Mouse (Mus musculus) lung, embryonic 16.5 days (tissue): ENCODE measurements around the gene Limch1. TPM values are rescaled to one million over a fixed set of nuclear protein-coding genes. Genes with fewer than 3 reads are reported as not detected.

Source experiments
- ATAC-seq: fragments of 200-750 bp; cut with Nextera tagmentation; 2 replicates; pipeline ENCODE4 v1.8.0; 2017; ENCODE audit warnings: low read depth, mild to moderate bottlenecking, moderate library complexity
- H3K27ac ChIP-seq: fragments of 300-500 bp; sonication (generic); 2 replicates; pipeline ENCODE4 v1.5.1; 2014; ENCODE audit warnings: mild to moderate bottlenecking, control low read depth, low read length
- H3K27me3 ChIP-seq: fragments of 300-500 bp; sonication (generic); 2 replicates; pipeline ENCODE4 v1.6.1; 2014; ENCODE audit warnings: low read depth, low read length, mixed read lengths; ENCODE audit not compliant: control insufficient read depth, insufficient read depth
- H3K36me3 ChIP-seq: fragments of 300-500 bp; sonication (generic); 2 replicates; pipeline ENCODE4 v1.6.1; 2014; ENCODE audit warnings: low read length; ENCODE audit not compliant: control insufficient read depth, insufficient read depth
- H3K4me1 ChIP-seq: fragments of 300-500 bp; sonication (generic); replicated peaks from 2 replicates; pipeline ENCODE4 v1.6.1; 2014; ENCODE audit warnings: low read length, mixed read lengths; ENCODE audit not compliant: control insufficient read depth, insufficient read depth
- H3K4me2 ChIP-seq: fragments of 300-500 bp; sonication (generic); 2 replicates; pipeline ENCODE4 v1.6.1; 2014; ENCODE audit warnings: low read depth, low read length, control low read depth
- H3K4me3 ChIP-seq: fragments of 300-500 bp; sonication (generic); 2 replicates; pipeline ENCODE4 v1.5.1; 2014; ENCODE audit warnings: mild to moderate bottlenecking, low read length, control low read depth
- H3K9ac ChIP-seq: fragments of 300-500 bp; sonication (generic); 2 replicates; pipeline ENCODE4 v1.6.1; 2014; ENCODE audit warnings: low read length, control low read depth
- H3K9me3 ChIP-seq: fragments of 300-500 bp; sonication (generic); 2 replicates; pipeline ENCODE4 v1.6.1; 2016; ENCODE audit warnings: low read length; ENCODE audit not compliant: control insufficient read depth
- WGBS: fragments of 180-500 bp; shearing (Covaris S2); extraction: QIAGEN DNeasy Blood & Tissue Kit; methylation state at CpG from one replicate; pipeline ENCODE4 v1.1.7; 2014; 5-methylcytosine and 5-hydroxymethylcytosine counted together
- polyA plus RNA-seq: library from polyadenylated mRNA; unstranded; fragments of >200 nt; fragmentation: Nextera tagmentation; extraction: Ambion mirVana; gene quantifications from 2 replicates; pipeline ENCODE4 v1.2.1, GENCODE M21; 2015

Limch1 gene
- polyA plus RNA-seq, 1 experiment from 2014 or later, result 97.4 TPM

DNA sequence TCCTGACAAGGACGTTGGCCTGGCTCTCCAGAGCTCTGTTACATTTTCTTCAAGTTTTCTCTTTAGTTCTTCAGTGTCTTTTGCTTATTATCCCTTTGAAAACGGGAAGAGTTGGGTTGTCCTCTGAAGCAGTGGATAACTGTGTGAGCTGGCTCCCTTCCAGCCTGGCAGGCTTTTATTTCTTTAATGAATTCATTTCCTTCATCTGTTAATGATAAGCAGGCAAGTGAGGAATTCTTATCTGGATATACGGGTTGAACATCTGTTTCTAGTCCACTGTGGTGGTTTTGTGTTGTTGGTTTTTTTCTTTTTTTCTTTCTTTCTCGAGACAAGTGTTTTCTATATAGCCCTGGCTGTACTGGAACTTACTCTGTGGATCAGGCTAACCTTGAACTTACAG, 22.4 kb downstream of the Limch1 start:
- H3K4me3 ChIP-seq, result no peak overlapping the region
- 16% methylated on average over 4 of the region's 4 CpGs for WGBS
- no peak for ATAC-seq
- no peak overlapping the region for H3K9ac ChIP-seq
- H3K27ac ChIP-seq, result no peak overlapping the region
- no peaks in the 10 kb centered on the region for H3K27me3 ChIP-seq
- H3K9me3 ChIP-seq, result no peaks in the 10 kb centered on the region
- H3K4me1 ChIP-seq, result peaks cover 5% of the 10 kb centered on the region; the same call in 1 of the 2 replicates
- H3K4me2 ChIP-seq, result no peak overlapping the region
- H3K36me3 ChIP-seq, result no peaks in the 10 kb centered on the region

DNA sequence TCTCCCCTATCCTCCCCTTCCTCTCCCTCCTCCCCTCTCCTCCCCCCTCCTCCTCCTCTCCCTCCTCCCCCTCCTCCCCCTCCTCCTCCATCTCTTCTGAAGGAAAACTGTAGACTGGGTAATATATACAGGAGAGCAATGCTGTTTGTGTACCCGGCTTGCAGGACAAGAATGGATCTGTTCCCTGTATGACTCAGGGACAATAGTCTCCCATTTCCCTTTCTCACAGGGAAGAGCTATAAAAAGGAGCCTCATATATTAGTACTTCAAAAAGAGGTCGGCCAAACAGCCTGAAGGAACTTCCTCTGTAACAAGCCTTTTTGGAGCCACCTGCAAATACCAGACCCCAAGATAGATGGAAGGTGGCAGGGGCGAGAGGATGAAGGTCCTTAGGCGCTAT, 23.4 kb downstream of the Limch1 start:
- H3K27ac ChIP-seq, result no peak overlapping the region; the same call in 1 of the 2 replicates
- no peak overlapping the region for H3K4me2 ChIP-seq
- WGBS, result 66% methylated on average over 4 of the region's 4 CpGs
- H3K4me3 ChIP-seq, result no peak overlapping the region
- H3K9me3 ChIP-seq, result no peaks in the 10 kb centered on the region
- no peaks in the 10 kb centered on the region for H3K36me3 ChIP-seq
- H3K27me3 ChIP-seq, result no peaks in the 10 kb centered on the region
- ATAC-seq, result peak; percentile 39; the same call in 1 of the 2 replicates
- H3K9ac ChIP-seq, result no peak overlapping the region
- H3K4me1 ChIP-seq, result peaks cover 5% of the 10 kb centered on the region; the same call in 1 of the 2 replicates

DNA sequence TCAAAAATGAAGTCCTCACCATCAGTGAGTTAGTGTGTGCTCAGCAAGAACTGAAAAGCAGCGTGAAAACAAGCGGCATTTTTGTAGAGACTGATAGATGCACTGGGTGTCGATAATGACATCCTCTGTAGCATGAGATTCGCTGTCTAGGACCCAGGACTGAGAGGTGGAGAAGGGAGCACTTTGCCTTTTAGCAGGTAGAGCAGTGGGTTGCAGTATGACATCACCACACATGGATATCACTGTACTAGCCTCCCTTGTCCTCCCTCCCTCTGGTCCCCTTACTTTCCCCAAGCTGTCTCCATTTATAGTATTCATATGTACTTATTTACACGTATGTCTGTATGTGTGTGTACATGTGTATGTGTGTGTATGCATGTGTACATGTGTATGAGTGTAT, 23.9 kb downstream of the Limch1 start:
- 85% methylated on average over 5 of the region's 5 CpGs for WGBS
- H3K4me1 ChIP-seq, result peaks cover 5% of the 10 kb centered on the region; the same call in 1 of the 2 replicates
- no peaks in the 10 kb centered on the region for H3K9me3 ChIP-seq
- no peak overlapping the region; the same call in 1 of the 2 replicates for H3K27ac ChIP-seq
- no peak overlapping the region for H3K4me2 ChIP-seq
- no peak overlapping the region for H3K4me3 ChIP-seq
- H3K9ac ChIP-seq, result no peak overlapping the region
- ATAC-seq, result no peak
- no peaks in the 10 kb centered on the region for H3K36me3 ChIP-seq
- H3K27me3 ChIP-seq, result no peaks in the 10 kb centered on the region

DNA sequence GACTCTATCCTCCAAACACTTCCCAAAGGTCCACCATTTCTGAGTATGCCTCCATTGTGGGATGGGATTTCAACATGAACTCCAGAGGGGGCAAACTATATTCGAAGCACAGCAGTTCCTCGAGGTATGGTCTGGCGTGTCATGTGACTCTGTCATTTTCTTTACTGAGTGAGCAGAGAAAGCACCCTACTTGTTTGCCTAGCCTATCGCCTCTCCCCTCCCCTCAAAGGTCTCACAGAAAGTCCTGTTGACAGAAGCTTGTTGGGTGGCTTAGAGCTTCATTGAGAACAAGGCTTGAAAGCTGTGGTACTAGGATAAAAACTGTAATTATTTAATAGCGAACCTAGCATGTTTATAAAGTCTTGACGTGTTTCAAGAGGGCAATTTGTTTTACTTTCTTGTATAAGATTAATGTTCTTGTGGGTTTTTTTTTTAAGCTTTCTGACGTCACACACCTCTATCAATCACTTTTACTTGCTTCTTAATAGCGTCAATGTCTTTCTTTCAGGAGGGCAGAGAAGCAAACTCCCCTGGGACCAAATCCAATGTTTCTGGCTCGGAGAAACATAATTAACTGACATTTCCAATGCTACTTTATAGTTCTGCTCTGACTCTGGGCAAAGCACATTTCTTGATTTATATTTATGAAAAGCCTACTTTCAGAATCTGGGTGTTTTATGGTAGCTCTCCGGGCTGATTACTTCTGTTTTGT, 32.5 kb downstream of the Limch1 start:
- H3K4me2 ChIP-seq, result no peak overlapping the region
- no peak overlapping the region for H3K27ac ChIP-seq
- no peaks in the 10 kb centered on the region for H3K36me3 ChIP-seq
- H3K9me3 ChIP-seq, result no peaks in the 10 kb centered on the region
- peaks cover 15% of the 10 kb centered on the region; the same call in 1 of the 2 replicates for H3K4me1 ChIP-seq
- 29% methylated on average over 10 of the region's 10 CpGs for WGBS
- H3K9ac ChIP-seq, result no peak overlapping the region
- ATAC-seq, result no peak
- no peak overlapping the region for H3K4me3 ChIP-seq
- H3K27me3 ChIP-seq, result no peaks in the 10 kb centered on the region

DNA sequence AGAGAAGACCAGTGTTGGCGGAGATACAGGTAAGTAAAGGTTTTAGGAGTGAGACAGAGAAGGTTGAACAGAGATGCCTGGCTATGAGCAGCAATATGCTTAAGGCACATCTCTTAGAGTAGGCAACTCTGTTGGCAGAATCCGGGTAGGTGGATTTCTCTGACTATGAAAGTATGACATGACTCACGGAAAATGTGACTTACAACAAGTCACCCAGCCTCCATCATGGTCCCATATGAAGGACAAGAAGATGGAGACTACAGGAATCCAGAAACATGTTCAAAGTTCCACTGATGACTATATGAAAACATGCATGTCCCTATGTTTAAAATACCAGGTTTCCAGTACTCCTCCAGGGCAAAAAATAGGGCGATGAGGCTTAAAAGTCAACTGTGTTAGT, 34.7 kb downstream of the Limch1 start:
- Histone ChIP-seq H3K9me3 (no peaks in the 10 kb centered on the region), H3K4me1 (peaks cover 18% of the 10 kb centered on the region; the same call in 1 of the 2 replicates), H3K36me3 (no peaks in the 10 kb centered on the region), H3K27me3 (no peaks in the 10 kb centered on the region), H3K27ac (no peak overlapping the region), H3K4me3 (no peak overlapping the region), H3K4me2 (no peak overlapping the region), H3K9ac (no peak overlapping the region)
- WGBS, result 88% methylated on average over 4 of the region's 4 CpGs
- ATAC-seq, result no peak

DNA sequence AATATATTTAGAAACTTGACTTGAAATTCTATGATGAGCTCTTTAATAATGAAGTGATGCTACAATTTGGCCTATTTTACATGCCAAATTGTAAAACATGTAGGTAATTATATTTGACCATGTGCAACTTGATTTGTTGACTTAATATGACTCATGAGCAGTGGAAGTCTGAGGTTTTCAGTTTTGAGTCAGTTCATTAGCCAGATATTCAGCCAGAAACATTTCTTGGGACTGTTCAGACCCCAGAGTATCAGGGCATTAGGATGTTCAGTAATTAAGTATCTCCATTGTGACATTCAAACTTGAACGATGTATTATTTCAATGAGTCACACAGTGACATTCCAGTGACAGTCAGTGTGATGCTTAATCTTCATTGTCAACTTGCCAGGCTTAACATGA, 35.9 kb downstream of the Limch1 start:
- no peak overlapping the region for H3K4me2 ChIP-seq
- ATAC-seq, result peak; percentile 32
- WGBS, result 56% methylated on average over 1 of the region's 1 CpGs

DNA sequence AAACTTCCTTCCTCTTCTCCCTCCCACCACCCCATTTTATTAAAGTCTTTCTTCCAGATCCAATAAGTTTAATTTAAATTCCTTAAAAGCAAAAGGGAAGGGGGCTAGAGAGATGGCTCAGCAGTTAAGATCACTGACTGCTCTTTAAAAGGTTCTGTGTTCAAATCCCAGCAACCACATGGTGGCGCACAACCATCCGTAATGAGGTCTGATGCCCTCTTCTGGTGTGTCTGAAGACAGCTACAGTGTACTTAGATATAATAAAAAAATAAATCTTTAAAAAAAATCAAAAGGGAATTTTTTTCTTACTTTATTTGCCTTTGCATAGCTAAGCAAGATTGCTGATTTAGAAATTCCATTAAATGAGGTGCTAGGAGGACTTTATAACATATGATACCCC, 37.2 kb downstream of the Limch1 start:
- Histone ChIP-seq H3K4me3 (no peak overlapping the region), H3K9me3 (no peaks in the 10 kb centered on the region), H3K27me3 (no peaks in the 10 kb centered on the region), H3K27ac (no peak overlapping the region), H3K4me2 (no peak overlapping the region), H3K9ac (no peak overlapping the region), H3K36me3 (no peaks in the 10 kb centered on the region), H3K4me1 (peaks cover 16% of the 10 kb centered on the region; the same call in 1 of the 2 replicates)
- 93% methylated on average over 2 of the region's 2 CpGs for WGBS
- no peak for ATAC-seq

More for the DNA sequence above, 35.9 kb downstream of the Limch1 start:
- no peak overlapping the region for H3K4me3 ChIP-seq
- peaks cover 18% of the 10 kb centered on the region; the same call in 1 of the 2 replicates for H3K4me1 ChIP-seq
- no peaks in the 10 kb centered on the region for H3K27me3 ChIP-seq
- no peaks in the 10 kb centered on the region for H3K36me3 ChIP-seq
- no peak overlapping the region for H3K9ac ChIP-seq
- no peak overlapping the region for H3K27ac ChIP-seq
- no peaks in the 10 kb centered on the region for H3K9me3 ChIP-seq

DNA sequence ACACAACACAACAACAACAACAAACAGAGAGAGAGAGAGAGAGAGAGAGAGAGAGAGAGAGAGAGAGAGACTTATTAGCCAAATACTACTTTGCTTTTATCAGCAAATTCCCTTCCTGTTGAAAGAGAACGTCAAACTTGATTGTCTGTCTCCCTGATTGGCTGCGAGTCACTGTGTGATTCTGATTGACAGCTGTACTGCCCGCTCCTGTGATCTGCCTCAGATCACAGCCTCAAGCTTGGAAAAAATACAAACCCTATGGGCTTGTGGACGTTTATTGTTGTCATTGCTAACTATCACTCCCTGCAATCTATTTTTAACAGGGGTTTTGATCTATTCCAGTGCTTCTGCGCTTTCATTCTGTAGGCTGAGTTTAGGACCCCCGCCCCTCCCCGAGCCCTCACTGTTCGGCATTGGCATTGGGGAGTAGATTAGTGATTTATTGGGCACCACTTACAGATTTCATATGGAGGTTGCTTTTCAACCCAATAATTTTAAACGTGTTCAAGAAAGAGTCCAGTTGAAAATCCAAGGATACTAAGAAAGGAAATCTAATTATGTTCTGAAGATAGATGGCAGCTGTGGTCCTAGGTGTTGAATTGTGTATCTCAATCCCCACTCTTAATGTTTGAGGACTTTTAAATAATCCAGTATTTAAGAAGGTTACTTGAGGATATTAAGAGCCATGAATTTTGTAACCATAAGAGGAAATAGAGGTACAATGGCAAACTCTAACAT, 39.2 kb downstream of the Limch1 start:
- Histone ChIP-seq H3K27ac (peak overlapping the region; percentile 65; the same call in 1 of the 2 replicates), H3K9me3 (no peaks in the 10 kb centered on the region), H3K9ac (no peak overlapping the region), H3K4me3 (no peak overlapping the region), H3K27me3 (no peaks in the 10 kb centered on the region), H3K4me1 (peaks cover 9% of the 10 kb centered on the region; the same call in 1 of the 2 replicates), H3K4me2 (no peak overlapping the region), H3K36me3 (no peaks in the 10 kb centered on the region)
- 39% methylated on average over 9 of the region's 9 CpGs for WGBS
- ATAC-seq, result peak; percentile 79

DNA sequence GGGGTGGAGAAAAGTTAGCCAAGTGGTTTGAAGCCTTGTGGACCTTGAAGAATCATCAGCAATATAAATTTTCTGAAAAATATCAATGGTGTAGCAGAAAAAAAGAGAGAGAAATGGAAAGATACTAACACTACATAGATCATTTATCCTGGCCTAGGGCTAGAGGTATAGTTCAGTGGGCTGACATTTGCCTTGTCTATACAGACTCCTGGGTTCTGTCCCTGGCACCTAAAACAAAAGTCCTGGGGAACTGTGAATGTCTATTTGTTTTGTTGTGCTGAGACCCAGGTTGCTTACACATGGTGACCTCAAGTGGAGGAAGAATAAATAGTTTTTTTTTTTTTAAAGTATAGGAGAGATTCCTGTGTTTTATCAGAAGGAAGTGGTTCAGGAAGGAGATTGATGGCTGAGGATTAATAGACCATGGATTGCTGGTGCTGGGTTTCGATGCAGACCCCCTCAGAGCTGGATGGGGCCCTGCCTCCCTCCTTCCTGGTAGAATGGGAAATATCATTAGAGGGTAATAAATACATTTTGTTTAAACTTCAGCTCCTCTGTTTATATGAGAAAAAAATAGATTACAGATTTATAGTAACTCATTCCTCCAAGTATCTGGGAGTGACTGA, 40.5 kb downstream of the Limch1 start:
- H3K4me2 ChIP-seq, result no peak overlapping the region
- H3K27me3 ChIP-seq, result no peaks in the 10 kb centered on the region
- ATAC-seq, result peak; percentile 58
- WGBS, result 11% methylated on average over 1 of the region's 1 CpGs
- no peaks in the 10 kb centered on the region for H3K9me3 ChIP-seq
- no peaks in the 10 kb centered on the region for H3K36me3 ChIP-seq
- H3K27ac ChIP-seq, result peak overlapping the region; percentile 64; the same call in 1 of the 2 replicates
- peaks cover 9% of the 10 kb centered on the region for H3K4me1 ChIP-seq
- H3K4me3 ChIP-seq, result no peak overlapping the region
- H3K9ac ChIP-seq, result no peak overlapping the region
